Comparison of ENCODE assay signal across 8 mouse cellular contexts in genomic region chr8:10990421-10991110, GRCm38 (mm10). TPM values are rescaled to one million over a fixed set of nuclear protein-coding genes. Genes with fewer than 3 reads are reported as not detected.
A peak's percentile ranks its signal among the peaks of the same experiment; 100 is the strongest.
DNase-seq lines count a peak whose midpoint lies in the region; ATAC-seq lines count a peak whose summit lies in the region.

No protein-coding gene starts in this region.

- H3K4me3 ChIP-seq in kidney, embryonic 14.5 days (ENCODE audit: low read length) = no peak overlapping the region
- H3K4me3 ChIP-seq in embryonic facial prominence, embryonic 15.5 days (replicated peaks) = no peak overlapping the region
- H3K4me3 ChIP-seq in limb, embryonic 13.5 days = no peak overlapping the region
- H3K4me3 ChIP-seq in midbrain, embryonic 15.5 days = no peak overlapping the region

- H3K4me1 ChIP-seq in kidney, embryonic 14.5 days (ENCODE audit: control insufficient read depth, insufficient read depth, low read length) = peaks cover 24% of the 10 kb centered on the region
- H3K4me1 ChIP-seq in embryonic facial prominence, embryonic 15.5 days = peaks cover 52% of the 10 kb centered on the region
- H3K4me1 ChIP-seq in limb, embryonic 13.5 days = peaks cover 60% of the 10 kb centered on the region
- peaks cover 44% of the 10 kb centered on the region for H3K4me1 ChIP-seq in midbrain, embryonic 15.5 days

- H3K27me3 ChIP-seq in kidney, embryonic 14.5 days (ENCODE audit: control insufficient read depth, insufficient read depth, low read length) = no peaks in the 10 kb centered on the region
- H3K27me3 ChIP-seq in embryonic facial prominence, embryonic 15.5 days = no peaks in the 10 kb centered on the region
- H3K27me3 ChIP-seq in limb, embryonic 13.5 days = no peaks in the 10 kb centered on the region
- H3K27me3 ChIP-seq in midbrain, embryonic 15.5 days (replicated peaks) = no peaks in the 10 kb centered on the region

- peak overlapping the region; percentile 21; the same call in 1 of the 2 replicates for H3K27ac ChIP-seq in kidney, embryonic 14.5 days (ENCODE audit: low read depth, low read length)
- H3K27ac ChIP-seq in embryonic facial prominence, embryonic 15.5 days (replicated peaks) = peak overlapping the region; percentile 65
- H3K27ac ChIP-seq in limb, embryonic 13.5 days = no peak overlapping the region
- H3K27ac ChIP-seq in midbrain, embryonic 15.5 days = peak overlapping the region; percentile 61

- no peaks in the 10 kb centered on the region for H3K9me3 ChIP-seq in kidney, embryonic 14.5 days (ENCODE audit: control insufficient read depth, low read length)
- H3K9me3 ChIP-seq in embryonic facial prominence, embryonic 15.5 days (replicated peaks) = no peaks in the 10 kb centered on the region
- no peaks in the 10 kb centered on the region for H3K9me3 ChIP-seq in limb, embryonic 13.5 days
- no peaks in the 10 kb centered on the region for H3K9me3 ChIP-seq in midbrain, embryonic 15.5 days

- H3K36me3 ChIP-seq in kidney, embryonic 14.5 days (ENCODE audit: control insufficient read depth, insufficient read depth, low read length) = peaks cover 19% of the 10 kb centered on the region; the same call in 1 of the 2 replicates
- H3K36me3 ChIP-seq in embryonic facial prominence, embryonic 15.5 days = peaks cover 17% of the 10 kb centered on the region
- H3K36me3 ChIP-seq in limb, embryonic 13.5 days = peaks cover 55% of the 10 kb centered on the region
- H3K36me3 ChIP-seq in midbrain, embryonic 15.5 days (replicated peaks) = peaks cover 7% of the 10 kb centered on the region

- WGBS in kidney, embryonic 14.5 days = 30% methylated on average over 10 of the region's 10 CpGs
- 23% methylated on average over 10 of the region's 10 CpGs for WGBS in embryonic facial prominence, embryonic 15.5 days
- WGBS in limb, embryonic 13.5 days = 11% methylated on average over 10 of the region's 10 CpGs
- WGBS in midbrain, embryonic 15.5 days = 12% methylated on average over 10 of the region's 10 CpGs

- no peak for ATAC-seq in kidney, embryonic 14.5 days (ENCODE audit: low FRiP score, low TSS enrichment)
- ATAC-seq in embryonic facial prominence, embryonic 15.5 days (ENCODE audit: insufficient number of reproducible peaks, low FRiP score, low TSS enrichment, low read depth) = no peak
- ATAC-seq in limb, embryonic 13.5 days (ENCODE audit: low FRiP score, low read depth) = no peak
- ATAC-seq in midbrain, embryonic 15.5 days (replicated peaks) = 0 out of 2 replicates have a peak, but pooled peaks have one; percentile 17

- H3K4me2 ChIP-seq in kidney, embryonic 14.5 days (replicated peaks; ENCODE audit: low read depth, low read length) = no peak overlapping the region
- no peak overlapping the region for H3K4me2 ChIP-seq in embryonic facial prominence, embryonic 15.5 days (replicated peaks)
- 0 out of 2 replicates have a peak overlapping the region, but pooled peaks have one; percentile 0 for H3K4me2 ChIP-seq in limb, embryonic 13.5 days (replicated peaks)
- no peak overlapping the region for H3K4me2 ChIP-seq in midbrain, embryonic 15.5 days

- no peak for DNase-seq in kidney, postnatal 36 days
- DNase-seq in frontal cortex, postnatal 36 days (ENCODE audit: low spot score in 2 of 2) = no peak
- no peak for DNase-seq in thymus, postnatal 0 days (ENCODE audit: low spot score)
- DNase-seq in adrenal gland, postnatal 36 days = no peak

- H3K9ac ChIP-seq in kidney, embryonic 14.5 days (ENCODE audit: low read depth, low read length) = no peak overlapping the region
- no peak overlapping the region for H3K9ac ChIP-seq in embryonic facial prominence, embryonic 15.5 days
- H3K9ac ChIP-seq in limb, embryonic 13.5 days = no peak overlapping the region
- H3K9ac ChIP-seq in midbrain, embryonic 15.5 days = no peak overlapping the region

RNA-seq across cellular contexts. Expression of gene Irs2, which starts 17.7 kb away (rescaled TPM):
- polyA plus RNA-seq in kidney, embryonic 14.5 days (2014; fragmentation: Nextera tagmentation; extraction: Ambion mirVana) = 6.6 and 7.3 TPM in 2 replicates
- polyA plus RNA-seq in embryonic facial prominence, embryonic 15.5 days (2015; fragmentation: Nextera tagmentation; extraction: Ambion mirVana) = 7.4 and 7.9 TPM in 2 replicates
- polyA plus RNA-seq in limb, embryonic 13.5 days (2015; fragmentation: Nextera tagmentation; extraction: Ambion mirVana) = 7.9 and 8.6 TPM in 2 replicates
- 6.8 and 6.9 TPM in 2 replicates for polyA plus RNA-seq in midbrain, embryonic 15.5 days (2015; fragmentation: Nextera tagmentation; extraction: Ambion mirVana)
- polyA plus RNA-seq in thymus, postnatal 0 days (2015; fragmentation: Nextera tagmentation; extraction: Ambion mirVana) = 4.5 TPM in 2 replicates
- total RNA-seq in adrenal gland, postnatal 36 days (2021) = 10 to 100 TPM; 47.4 to 60.1 TPM
